Comparison of ENCODE assay signal across 8 mouse cellular contexts in genomic region chr9:57130577-57131433, GRCm38 (mm10). TPM values are rescaled to one million over a fixed set of nuclear protein-coding genes. Genes with fewer than 3 reads are reported as not detected.
DNase-seq lines count a peak whose midpoint lies in the region; ATAC-seq and TF ChIP-seq lines count a peak whose summit lies in the region.

Gene Man2c1 (plus strand): TSS chr9:57130690.

- ATAC-seq in forebrain, embryonic 11.5 days (replicated peaks; ENCODE audit: low FRiP score), result peak; percentile 93
- ATAC-seq in heart, embryonic 16.5 days (replicated peaks; ENCODE audit: extremely low read depth, insufficient read depth, low FRiP score), result peak; percentile 93
- ATAC-seq in liver, embryonic 15.5 days (ENCODE audit: insufficient read depth), result peak; percentile 89
- ATAC-seq in neural tube, embryonic 12.5 days (ENCODE audit: low FRiP score, low read depth), result peak; percentile 95

- H3K27ac ChIP-seq in CH12.LX (ENCODE audit: insufficient read depth, low read depth), result peak within 1 kb of the TSS; percentile 94
- peak within 1 kb of the TSS; percentile 91 for H3K27ac ChIP-seq in forebrain, embryonic 11.5 days (ENCODE audit: low read depth, low read length)
- H3K27ac ChIP-seq in heart, embryonic 16.5 days (ENCODE audit: low read length), result peak within 1 kb of the TSS; percentile 99
- H3K27ac ChIP-seq in liver, embryonic 15.5 days (replicated peaks), result peak within 1 kb of the TSS; percentile 89
- peak within 1 kb of the TSS; percentile 75 for H3K27ac ChIP-seq in neural tube, embryonic 12.5 days

- H3K4me1 ChIP-seq in CH12.LX (ENCODE audit: control insufficient read depth in 1 of 2, insufficient read depth in 2 of 2), result peaks cover 2 to 17% of the 10 kb centered on the region in 2 experiments; a peak in 3 of 4 replicates
- H3K4me1 ChIP-seq in forebrain, embryonic 11.5 days (replicated peaks; ENCODE audit: control insufficient read depth, insufficient read depth, low read length), result 0 out of 2 replicates have a peak, but pooled peaks cover 2% of the 10 kb centered on the region
- H3K4me1 ChIP-seq in heart, embryonic 16.5 days (ENCODE audit: control insufficient read depth, insufficient read depth, low read length), result peaks cover 8% of the 10 kb centered on the region
- peaks cover 24% of the 10 kb centered on the region for H3K4me1 ChIP-seq in liver, embryonic 15.5 days (replicated peaks)
- H3K4me1 ChIP-seq in neural tube, embryonic 12.5 days, result peaks cover 8% of the 10 kb centered on the region

- under 1% methylated on average over 58 of the region's 58 CpGs for WGBS in forebrain, embryonic 11.5 days
- WGBS in heart, embryonic 16.5 days, result under 1% methylated on average over 58 of the region's 58 CpGs
- under 1% methylated on average over 58 of the region's 58 CpGs for WGBS in liver, embryonic 15.5 days (ENCODE audit: insufficient replicate concordance)
- under 1% methylated on average over 58 of the region's 58 CpGs for WGBS in neural tube, embryonic 12.5 days

- peaks cover 6% of the 10 kb centered on the region for H3K79me2 ChIP-seq in CH12.LX (replicated peaks; ENCODE audit: control insufficient read depth, extremely low read depth, insufficient read depth, poor library complexity, severe bottlenecking)

- no peak for TF ChIP-seq EP300 in CH12.LX (IDR thresholded peaks at IDR 0.05; ENCODE audit: low read length)

- peak in 1 of 2 experiments; percentile 88; a peak in 3 of 4 replicates for TF ChIP-seq CTCF in CH12.LX (conservative IDR thresholded peaks at IDR 0.05 in 1 of 2, IDR thresholded peaks at IDR 0.05 in 1 of 2; ENCODE audit: low read depth in 2 of 2, low read length in 2 of 2)

- in situ Hi-C loops in CH12.LX (cut with MboI; ENCODE audit: low pct_ligation_motif_present, low pct_unique_long_range_greater_than_20kb, low sequenced_read_pairs), result loop anchor here (5.0 kb wide), 2 partner anchors 74 to 239 kb away; no protein-coding TSS in a partner anchor

- peak; percentile 95 for DNase-seq in CH12.LX (ENCODE audit: extremely low read depth)
- DNase-seq in c-Kit-positive CD71-positive TER-119-negative erythroid progenitor cells, embryonic 14.5 days (ENCODE audit: low read depth), result peak; percentile 97
- DNase-seq in forebrain, embryonic 11.5 days (ENCODE audit: low spot score), result peak; percentile 94
- DNase-seq in kidney, postnatal 36 days, result peak; percentile 96 to 99
- peak; percentile 96 for DNase-seq in telencephalon, adult 2 months (ENCODE audit: low read depth, low spot score)

- H3K27me3 ChIP-seq in CH12.LX (replicated peaks), result no peaks in the 10 kb centered on the region
- no peaks in the 10 kb centered on the region for H3K27me3 ChIP-seq in forebrain, embryonic 11.5 days (ENCODE audit: control insufficient read depth, insufficient read depth, low read length)
- H3K27me3 ChIP-seq in heart, embryonic 16.5 days (ENCODE audit: control insufficient read depth, insufficient read depth, low read length), result no peaks in the 10 kb centered on the region
- H3K27me3 ChIP-seq in liver, embryonic 15.5 days, result no peaks in the 10 kb centered on the region
- H3K27me3 ChIP-seq in neural tube, embryonic 12.5 days (replicated peaks), result no peaks in the 10 kb centered on the region

- TF ChIP-seq POLR2A in CH12.LX (IDR thresholded peaks at IDR 0.05; ENCODE audit: low read depth, low read length), result peak; percentile 89

- peak within 1 kb of the TSS; percentile 95 for H3K4me2 ChIP-seq in CH12.LX (ENCODE audit: insufficient read depth, low read depth, poor library complexity, severe bottlenecking)
- H3K4me2 ChIP-seq in forebrain, embryonic 11.5 days (ENCODE audit: low read depth, low read length, severe bottlenecking), result peak within 1 kb of the TSS; percentile 96
- H3K4me2 ChIP-seq in heart, embryonic 16.5 days (ENCODE audit: low read depth, low read length), result peak within 1 kb of the TSS; percentile 83
- H3K4me2 ChIP-seq in liver, embryonic 15.5 days, result peak within 1 kb of the TSS; percentile 88
- peak within 1 kb of the TSS; percentile 94 for H3K4me2 ChIP-seq in neural tube, embryonic 12.5 days (replicated peaks)

- H3K4me3 ChIP-seq in CH12.LX (replicated peaks in 1 of 3; ENCODE audit: low read depth in 2 of 3, low read length in 2 of 3, poor library complexity in 1 of 3), result peak within 1 kb of the TSS; percentile 83 to 94 (median 88)
- H3K4me3 ChIP-seq in forebrain, embryonic 11.5 days (ENCODE audit: low read depth, low read length), result peak within 1 kb of the TSS; percentile 69
- peak within 1 kb of the TSS; percentile 81 for H3K4me3 ChIP-seq in heart, embryonic 16.5 days (ENCODE audit: low read length)
- peak within 1 kb of the TSS; percentile 64 for H3K4me3 ChIP-seq in liver, embryonic 15.5 days (replicated peaks)
- peak within 1 kb of the TSS; percentile 74 for H3K4me3 ChIP-seq in neural tube, embryonic 12.5 days

- H3K9ac ChIP-seq in CH12.LX (ENCODE audit: insufficient read depth, low read depth), result peak within 1 kb of the TSS; percentile 92
- peak within 1 kb of the TSS; percentile 75 for H3K9ac ChIP-seq in forebrain, embryonic 11.5 days (ENCODE audit: low read length)
- H3K9ac ChIP-seq in heart, embryonic 16.5 days (ENCODE audit: low read length), result peak within 1 kb of the TSS; percentile 92
- H3K9ac ChIP-seq in liver, embryonic 15.5 days, result peak within 1 kb of the TSS; percentile 64
- peak within 1 kb of the TSS; percentile 72 for H3K9ac ChIP-seq in neural tube, embryonic 12.5 days

- peaks cover 32 to 67% of the 10 kb centered on the region in 2 experiments for H3K36me3 ChIP-seq in CH12.LX (replicated peaks in 1 of 2; ENCODE audit: control insufficient read depth in 1 of 2, insufficient read depth in 1 of 2, low read length in 1 of 2)
- H3K36me3 ChIP-seq in forebrain, embryonic 11.5 days (ENCODE audit: control insufficient read depth, insufficient read depth, low read length), result peaks cover 12% of the 10 kb centered on the region
- peaks cover 14% of the 10 kb centered on the region for H3K36me3 ChIP-seq in heart, embryonic 16.5 days (ENCODE audit: control insufficient read depth, insufficient read depth)
- peaks cover 43% of the 10 kb centered on the region for H3K36me3 ChIP-seq in liver, embryonic 15.5 days (replicated peaks)
- peaks cover 33% of the 10 kb centered on the region for H3K36me3 ChIP-seq in neural tube, embryonic 12.5 days

- peak; percentile 70 for TF ChIP-seq RAD21 in CH12.LX (IDR thresholded peaks at IDR 0.05; ENCODE audit: low read depth, low read length)

- dilution Hi-C loops in CH12.LX (cut with MboI; ENCODE audit: extremely low pct_ligation_motif_present, extremely low pct_unique_long_range_greater_than_20kb, low sequenced_read_pairs), result no loop called here

- H3K9me3 ChIP-seq in CH12.LX (replicated peaks; ENCODE audit: low read length), result no peaks in the 10 kb centered on the region
- no peaks in the 10 kb centered on the region for H3K9me3 ChIP-seq in forebrain, embryonic 11.5 days (ENCODE audit: control insufficient read depth, low read length)
- no peaks in the 10 kb centered on the region for H3K9me3 ChIP-seq in heart, embryonic 16.5 days (replicated peaks; ENCODE audit: control insufficient read depth, low read length)
- no peaks in the 10 kb centered on the region for H3K9me3 ChIP-seq in liver, embryonic 15.5 days (replicated peaks)
- H3K9me3 ChIP-seq in neural tube, embryonic 12.5 days, result no peaks in the 10 kb centered on the region

TF ChIP-seq in CH12.LX, 34 proteins besides CTCF, POLR2A, EP300 and RAD21 (continues in another document):
- TF ChIP-seq RCOR1 (conservative IDR thresholded peaks at IDR 0.05; ENCODE audit: low read depth, low read length) (0 out of 2 replicates have a peak, but pooled peaks have one; percentile 50), CHD1 (IDR thresholded peaks at IDR 0.05; ENCODE audit: low read depth, low read length) (no peak), MAZ (IDR thresholded peaks at IDR 0.05; ENCODE audit: low read depth, low read length) (peak; percentile 72; the same call in 1 of the 2 replicates), USF1 (IDR thresholded peaks at IDR 0.05; ENCODE audit: low read depth, low read length) (peak; percentile 56), GABPA (IDR thresholded peaks at IDR 0.05; ENCODE audit: insufficient replicate concordance, low read depth, low read length) (no peak), MEF2A (IDR thresholded peaks at IDR 0.05; ENCODE audit: borderline replicate concordance, low read depth, low read length) (peak; percentile 66), ZMIZ1 (IDR thresholded peaks at IDR 0.05; ENCODE audit: low read depth, low read length) (peak; percentile 81), MYC (IDR thresholded peaks at IDR 0.05; ENCODE audit: low read depth, low read length) (peak; percentile 85), ELF1 (IDR thresholded peaks at IDR 0.05; ENCODE audit: low read depth, low read length) (peak; percentile 97), TBP (conservative IDR thresholded peaks at IDR 0.05; ENCODE audit: low read depth, low read length) (peak; percentile 88), ETS1 (conservative IDR thresholded peaks at IDR 0.05; ENCODE audit: low read depth, low read length) (0 out of 2 replicates have a peak, but pooled peaks have one; percentile 23), IRF4 (IDR thresholded peaks at IDR 0.05; ENCODE audit: low read depth, low read length) (peak; percentile 62), NRF1 (IDR thresholded peaks at IDR 0.05; ENCODE audit: low read depth, low read length) (peak; percentile 84), USF2 (conservative IDR thresholded peaks at IDR 0.05; ENCODE audit: low read depth, low read length) (peak; percentile 24; the same call in 1 of the 2 replicates), E2F4 (IDR thresholded peaks at IDR 0.05; ENCODE audit: insufficient replicate concordance, low read depth, low read length) (peak; percentile 65; the same call in 1 of the 2 replicates), MAFK (IDR thresholded peaks at IDR 0.05; ENCODE audit: insufficient replicate concordance, low read length) (no peak), POLR2AphosphoS2 (IDR thresholded peaks at IDR 0.05; ENCODE audit: low read depth, low read length) (peak; percentile 95), KAT2A (IDR thresholded peaks at IDR 0.05; ENCODE audit: insufficient replicate concordance, low read length) (peak; percentile 74; the same call in 1 of the 2 replicates), SMC3 (IDR thresholded peaks at IDR 0.05; ENCODE audit: low read depth, low read length) (peak; percentile 84), BHLHE40 (IDR thresholded peaks at IDR 0.05; ENCODE audit: low read depth, low read length) (peak; percentile 27; the same call in 1 of the 2 replicates)

RNA-seq across cellular contexts. Expression of gene Man2c1, which starts in this region (rescaled TPM):
- total RNA-seq in CH12.LX (2012; rRNA removed) (57.8 and 59.2 TPM in 2 replicates), CH12.LX (2014; rRNA removed) (50.4 and 58.9 TPM in 2 replicates)
- polyA plus RNA-seq in CH12.LX (2012; ENCODE audit: insufficient read length, low read depth), result 60.3 and 74.7 TPM in 2 replicates
- polyA plus RNA-seq in forebrain, embryonic 11.5 days (2014; fragmentation: Nextera tagmentation; extraction: Ambion mirVana), result 37.6 and 41.3 TPM in 2 replicates
- 58.0 and 60.3 TPM in 2 replicates for polyA plus RNA-seq in heart, embryonic 16.5 days (2015; fragmentation: Nextera tagmentation; extraction: Ambion mirVana)
- polyA plus RNA-seq in liver, embryonic 15.5 days (2015; fragmentation: Nextera tagmentation; extraction: Ambion mirVana), result 16.5 and 17.0 TPM in 2 replicates
- polyA plus RNA-seq in neural tube, embryonic 12.5 days (2016; fragmentation: Nextera tagmentation; extraction: Ambion mirVana), result 64.4 and 64.6 TPM in 2 replicates

Comparison
In these comparisons a context has a peak if more than half of its experiments do, and no peak if none do; other contexts are left out.
1. Peak in every context shown above with its lines: DNase-seq, ATAC-seq, H3K4me3 ChIP-seq and H3K27ac ChIP-seq.